Mouse (Mus musculus) lung, postnatal 0 days (tissue): ENCODE results near the gene Hoxa13. TPM values are rescaled to one million over a fixed set of nuclear protein-coding genes. Genes with fewer than 3 reads are reported as not detected.

Source experiments
- ATAC-seq: fragments of 200-750 bp; cut with Nextera tagmentation; 2 replicates; pipeline ENCODE4 v1.8.0; 2017; ENCODE audit warnings: moderate library complexity
- DNase-seq: peaks from one replicate; pipeline ENCODE4 v3.0.0-alpha.2; 2016; ENCODE audit warnings: low spot score
- H3K27ac ChIP-seq: fragments of 300-500 bp; sonication (generic); 2 replicates; pipeline ENCODE4 v1.5.1; 2014; ENCODE audit warnings: antibody characterized with exemption, mild to moderate bottlenecking, low read length, mixed read lengths
- H3K27me3 ChIP-seq: fragments of 300-500 bp; sonication (generic); replicated peaks from 2 replicates; pipeline ENCODE4 v1.6.1; 2014; ENCODE audit warnings: low read length, mixed read lengths; ENCODE audit not compliant: insufficient read depth
- H3K36me3 ChIP-seq: fragments of 300-500 bp; sonication (generic); 2 replicates; pipeline ENCODE4 v1.6.1; 2014; ENCODE audit warnings: low read length, mixed read lengths; ENCODE audit not compliant: insufficient read depth
- H3K4me1 ChIP-seq: fragments of 300-500 bp; sonication (generic); 2 replicates; pipeline ENCODE4 v1.6.1; 2014; ENCODE audit warnings: antibody characterized with exemption, low read depth, low read length, mixed read lengths; ENCODE audit not compliant: insufficient read depth
- H3K4me2 ChIP-seq: fragments of 300-500 bp; sonication (generic); replicated peaks from 2 replicates; pipeline ENCODE4 v1.6.1; 2014; ENCODE audit warnings: low read depth, mild to moderate bottlenecking, low read length, moderate library complexity, mixed read lengths
- H3K4me3 ChIP-seq: fragments of 300-500 bp; sonication (generic); 2 replicates; pipeline ENCODE4 v1.5.1; 2014; ENCODE audit warnings: low read depth, low read length
- H3K9ac ChIP-seq: fragments of 300-500 bp; sonication (generic); replicated peaks from 2 replicates; pipeline ENCODE4 v1.6.1; 2014; ENCODE audit warnings: low read depth, mild to moderate bottlenecking
- H3K9me3 ChIP-seq: fragments of 300-500 bp; sonication (generic); 2 replicates; pipeline ENCODE4 v1.6.1; 2016; ENCODE audit warnings: low read length, mixed read lengths
- CTCF ChIP-seq: IDR thresholded peaks from 2 replicates; pipeline ENCODE4 v1.5.1; 2016; ENCODE audit warnings: antibody characterized with exemption, mild to moderate bottlenecking
- EP300 ChIP-seq: IDR thresholded peaks from 2 replicates; pipeline ENCODE4 v1.6.1; 2016; ENCODE audit warnings: antibody characterized with exemption, mild to moderate bottlenecking, control low read depth
- WGBS: fragments of 180-500 bp; shearing (Covaris S2); extraction: QIAGEN DNeasy Blood & Tissue Kit; methylation state at CpG from one replicate; pipeline ENCODE4 v1.1.7; 2014; 5-methylcytosine and 5-hydroxymethylcytosine counted together
- microRNA counts: library from miRNA; unstranded; fragments of <30 nt; microRNA quantifications from one replicate; lab custom pipeline; 2015
- microRNA-seq: library from miRNA; unstranded; fragments of <30 nt; microRNA quantifications from one replicate; pipeline ENCODE4, GENCODE M21; 2016
- polyA plus RNA-seq: library from polyadenylated mRNA; unstranded; fragments of >200 nt; fragmentation: Nextera tagmentation; extraction: Ambion mirVana; gene quantifications from 2 replicates; pipeline ENCODE4 v1.2.1, GENCODE M21; 2015

Gene Hoxa13
- polyA plus RNA-seq, 1 experiment from 2014 or later = not detected

DNA sequence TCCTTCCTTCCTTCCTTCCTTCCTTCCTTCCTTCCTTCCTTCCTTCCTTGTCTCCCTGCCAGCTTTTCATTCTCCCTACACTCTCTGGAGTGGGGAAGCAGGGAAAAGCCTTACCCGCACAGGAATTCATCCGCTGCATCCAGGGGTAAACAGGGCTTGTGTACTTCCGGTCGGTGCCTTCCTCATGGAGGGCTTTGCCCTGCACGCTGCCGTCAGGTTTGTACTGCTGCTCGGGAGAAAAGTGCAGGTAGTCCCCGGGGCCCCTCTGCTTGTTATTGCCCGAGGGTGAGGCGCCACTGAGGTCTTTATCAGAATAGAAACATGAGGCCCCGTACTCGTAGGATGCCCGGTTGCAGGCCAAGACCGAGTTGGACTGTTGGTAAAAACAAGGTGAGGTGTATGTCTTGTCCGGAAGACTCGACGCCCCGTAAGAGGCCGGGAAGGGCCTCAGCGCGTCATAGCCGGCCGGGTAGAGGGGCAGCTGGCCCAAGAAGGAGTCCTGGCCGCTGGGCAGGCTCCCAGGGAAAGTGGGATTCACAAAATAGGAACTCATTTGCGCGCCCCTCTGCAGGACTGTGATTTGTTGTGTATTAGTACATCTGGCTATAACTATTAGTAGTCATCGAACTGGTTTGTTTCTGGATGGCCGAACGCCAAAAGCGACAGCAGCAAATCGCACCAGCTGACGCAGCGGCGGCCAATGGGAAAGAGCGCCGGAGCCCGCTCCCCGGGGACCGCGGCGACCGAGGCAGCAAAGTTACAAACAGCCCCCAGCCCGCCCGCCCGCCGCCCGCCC, 52.4 kb downstream of the Hoxa13 start, which contains the start of gene Hoxa6:
Gene Hoxa6, minus strand, starts transcription at position 651 of the 796 bp plus-strand sequence.
- peak within 1 kb of the TSS; percentile 40 for H3K4me3 ChIP-seq
- peak within 1 kb of the TSS; percentile 75 for H3K4me2 ChIP-seq
- peak within 1 kb of the TSS; percentile 59 for H3K27ac ChIP-seq
- peaks cover 3% of the 10 kb centered on the region; the same call in 1 of the 2 replicates for H3K4me1 ChIP-seq
- no peaks in the 10 kb centered on the region for H3K36me3 ChIP-seq
- 4% methylated on average over 45 of the region's 47 CpGs for WGBS
- no peak for TF ChIP-seq EP300
- TF ChIP-seq CTCF = no peak
- ATAC-seq (no peak), DNase-seq (no peak)
- H3K9me3 ChIP-seq = no peaks in the 10 kb centered on the region
- H3K27me3 ChIP-seq = peaks cover 53% of the 10 kb centered on the region
- 0 out of 2 replicates have a peak within 1 kb of the TSS, but pooled peaks have one; percentile 27 for H3K9ac ChIP-seq

MicroRNAs within 50 kb of the gene (microRNA counts, 519-probe panel; counts per million panel counts)
- not detected for microRNA mmu-miR-196b (lab: Ali Mortazavi, UCI)

Small RNA genes within 50 kb of the gene (microRNA-seq; reads per million reads assigned to microRNA genes)
- 9.5 reads per million, percentile 22 among the genes with 10 or more reads in this experiment for gene Mir196b

Other genes starting within 250 kb of the Hoxa13 start
- gene Skap2, start 248.3 kb downstream of the Hoxa13 start, polyA plus RNA-seq = 78.5 and 82.9 TPM in 2 replicates
- gene Hoxa1, start 102.6 kb downstream of the Hoxa13 start, polyA plus RNA-seq = 0.65 and 1.0 TPM in 2 replicates
- 7.2 and 8.2 TPM in 2 replicates for gene Hoxa2, start 96.0 kb downstream of the Hoxa13 start, polyA plus RNA-seq
- gene 5730596B20Rik, start 83.4 kb downstream of the Hoxa13 start, polyA plus RNA-seq = 1.5 and 1.6 TPM in 2 replicates
- gene Hoxa4, start 69.1 kb downstream of the Hoxa13 start, polyA plus RNA-seq = 3.7 and 3.9 TPM in 2 replicates
- 39.7 and 40.3 TPM in 2 replicates for gene Hoxa5, start 56.3 kb downstream of the Hoxa13 start, polyA plus RNA-seq
- gene Hoxa6, start 52.2 kb downstream of the Hoxa13 start, polyA plus RNA-seq = 0.95 and 1.1 TPM in 2 replicates
- 4.3 and 4.8 TPM in 2 replicates for gene Hoxa3, start 47.5 kb downstream of the Hoxa13 start, polyA plus RNA-seq
- not detected in 2 replicates for gene Gm28308, start 47.5 kb downstream of the Hoxa13 start, polyA plus RNA-seq
- gene Hoxa7, start 39.0 kb downstream of the Hoxa13 start, polyA plus RNA-seq = 7.5 and 8.7 TPM in 2 replicates
- gene Hoxa9, start 29.8 kb downstream of the Hoxa13 start, polyA plus RNA-seq = 0.06 and 0.07 TPM in 2 replicates
- gene Hoxa10, start 20.0 kb downstream of the Hoxa13 start, polyA plus RNA-seq = not detected in 2 replicates
- gene Hoxa11, start 15.1 kb downstream of the Hoxa13 start, polyA plus RNA-seq = not detected in 2 replicates
- gene Evx1, start 52.6 kb upstream of the Hoxa13 start, polyA plus RNA-seq = not detected in 2 replicates